Mouse (Mus musculus): Measurements from ENCODE around the gene Pmm1.

GRCm38 (mm10) chr15:81943176-81943749 is 17.5 kb downstream of the Pmm1 start:
- TF ChIP-seq CTCF (IDR thresholded peaks at IDR 0.05; ENCODE audit: insufficient read depth, low read length) (no peak), POLR2A (IDR thresholded peaks at IDR 0.05; ENCODE audit: borderline replicate concordance, extremely low read depth, low read depth, low read length) (no peak)

Measured in lung, adult 2 months (tissue).